Mouse (Mus musculus) C2C12 (cell line): Measurements from ENCODE around the gene Atp1b3. TPM values are rescaled to one million over a fixed set of nuclear protein-coding genes. Genes with fewer than 3 reads are reported as not detected.

Source experiments
- H3K27me3 ChIP-seq: one replicate; pipeline ENCODE4 v1.6.1; 2011; ENCODE audit not compliant: control insufficient read depth, insufficient read depth, insufficient read length
- H3K36me3 ChIP-seq: one replicate; pipeline ENCODE4 v1.6.1; 2011; ENCODE audit not compliant: control insufficient read depth, insufficient read depth
- H3K4me3 ChIP-seq: one replicate; pipeline ENCODE4 v1.5.1; 2011; ENCODE audit warnings: mild to moderate bottlenecking, control low read depth; ENCODE audit not compliant: poor library complexity, insufficient read depth, severe bottlenecking
- H3K79me2 ChIP-seq: one replicate; pipeline ENCODE4 v1.6.1; 2011; ENCODE audit not compliant: control insufficient read depth, insufficient read depth
- H3K79me3 ChIP-seq: one replicate; pipeline ENCODE4 v1.6.1; 2011; ENCODE audit warnings: low read depth, control low read depth
- H3ac ChIP-seq: one replicate; pipeline ENCODE3; 2011; ENCODE audit warnings: low read depth; ENCODE audit not compliant: control insufficient read depth, insufficient read length
- CEBPB ChIP-seq: IDR thresholded peaks from one replicate; pipeline ENCODE4 v1.6.1; 2011; ENCODE audit warnings: low read depth, mild to moderate bottlenecking, control low read depth, moderate library complexity
- CTCF ChIP-seq: IDR thresholded peaks from one replicate; pipeline ENCODE4 v1.5.1; 2011; ENCODE audit not compliant: control insufficient read depth, insufficient read depth, insufficient read length
- FOSL1 ChIP-seq: IDR thresholded peaks from one replicate; pipeline ENCODE4 v1.8.0; 2011; ENCODE audit warnings: mild to moderate bottlenecking, low read length; ENCODE audit not compliant: poor library complexity, insufficient read depth, severe bottlenecking
- MAX ChIP-seq: IDR thresholded peaks from one replicate; pipeline ENCODE4 v1.6.1; 2011; ENCODE audit warnings: mild to moderate bottlenecking, control low read depth
- MYOD1 ChIP-seq: IDR thresholded peaks from one replicate; pipeline ENCODE4 v1.6.1; 2011; ENCODE audit warnings: low read depth; ENCODE audit not compliant: control insufficient read depth, insufficient read length
- MYOG ChIP-seq: IDR thresholded peaks from one replicate; pipeline ENCODE4 v1.6.1; 2011; ENCODE audit not compliant: control insufficient read depth, insufficient read length; ENCODE audit errors: extremely low read depth
- USF1 ChIP-seq: IDR thresholded peaks from one replicate; pipeline ENCODE4 v1.6.1; 2011; ENCODE audit warnings: low read depth, mild to moderate bottlenecking, control low read depth, moderate library complexity
- polyA plus RNA-seq: library from polyadenylated mRNA; unstranded; fragments of >200 nt; fragmentation: generic; extraction: Trizol; gene quantifications from one replicate; pipeline ENCODE4 v1.2.1, GENCODE M21; 2012; ENCODE audit warnings: missing spikeins

The Atp1b3 gene
- polyA plus RNA-seq, 1 experiment, result 102 TPM

DNA sequence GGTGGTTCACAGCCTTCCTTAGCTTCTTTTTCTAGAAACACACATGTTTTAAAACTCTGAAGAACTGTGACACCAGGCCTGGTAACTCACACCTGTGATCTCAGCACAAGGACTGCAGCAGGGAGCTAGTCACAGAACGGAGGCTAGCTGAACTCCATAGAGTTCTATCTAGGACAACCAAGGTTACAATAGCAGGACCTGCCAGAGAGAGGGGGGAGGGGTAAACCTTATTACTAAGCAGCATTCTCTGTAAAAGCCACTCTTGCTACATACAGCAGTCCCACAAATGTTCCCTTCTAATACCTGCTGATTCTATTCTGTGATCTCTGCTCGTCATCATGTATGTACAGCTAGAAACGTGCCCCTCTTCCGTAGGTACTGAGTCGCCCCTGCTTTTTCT, 15.4 kb downstream of the Atp1b3 start:
- Histone ChIP-seq H3K79me3 (peaks cover 57% of the 10 kb centered on the region), H3ac (no peak overlapping the region), H3K36me3 (peaks cover 9% of the 10 kb centered on the region), H3K79me2 (peaks cover 81% of the 10 kb centered on the region), H3K4me3 (no peak overlapping the region), H3K27me3 (no peaks in the 10 kb centered on the region)
- TF ChIP-seq CEBPB (no peak), FOSL1 (no peak)

DNA sequence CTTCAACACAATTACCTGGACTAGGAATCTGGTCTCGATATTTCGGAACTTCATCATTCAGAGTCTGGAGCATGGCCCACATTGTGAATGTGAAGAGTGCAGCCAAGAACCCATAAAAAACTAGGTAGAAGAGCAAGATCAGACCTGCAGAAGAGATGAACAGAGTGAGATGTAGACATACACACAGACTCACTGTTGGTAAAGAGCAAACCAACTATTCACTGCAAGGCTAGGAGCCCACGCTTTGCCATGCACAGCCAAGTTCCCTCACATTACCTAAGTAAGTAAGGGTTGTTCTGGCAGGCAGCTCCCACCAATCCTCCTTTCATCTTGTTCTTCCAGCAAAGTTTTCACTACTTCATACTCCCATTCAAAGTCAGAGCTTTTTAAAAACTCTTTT, 18.5 kb downstream of the Atp1b3 start:
- H3ac ChIP-seq, result no peak overlapping the region
- TF ChIP-seq CEBPB (no peak), MAX (no peak), CTCF (no peak), MYOD1 (no peak), MYOG (no peak), FOSL1 (no peak), USF1 (no peak)
- peaks cover 34% of the 10 kb centered on the region for H3K36me3 ChIP-seq
- H3K79me2 ChIP-seq, result peaks cover 50% of the 10 kb centered on the region
- H3K79me3 ChIP-seq, result peaks cover 33% of the 10 kb centered on the region
- no peak overlapping the region for H3K4me3 ChIP-seq
- no peaks in the 10 kb centered on the region for H3K27me3 ChIP-seq

DNA sequence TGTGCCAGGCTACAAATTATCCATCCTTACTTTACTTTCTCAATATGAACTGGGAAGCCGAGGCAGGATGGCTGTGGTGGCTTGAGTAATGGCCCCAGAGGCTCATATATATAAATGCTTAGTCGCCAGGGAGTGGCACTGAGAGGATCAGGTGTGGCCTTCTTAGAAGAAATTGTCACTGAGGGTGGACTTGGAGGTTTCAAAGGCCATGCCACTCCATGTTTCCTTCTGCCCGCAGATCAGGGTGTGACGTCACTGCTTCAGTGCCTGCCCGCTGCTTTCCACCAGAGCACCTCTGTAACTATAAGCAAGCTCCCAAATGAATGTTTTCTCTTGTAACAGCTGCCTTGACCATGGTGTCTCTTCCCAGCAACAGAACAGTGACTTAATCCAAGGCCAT, 33.1 kb downstream of the Atp1b3 start:
- TF ChIP-seq CTCF (no peak), FOSL1 (no peak), MYOG (no peak), USF1 (no peak), MYOD1 (no peak), MAX (no peak)
- H3K79me3 ChIP-seq, result no peaks in the 10 kb centered on the region
- peaks cover 35% of the 10 kb centered on the region for H3K36me3 ChIP-seq
- H3ac ChIP-seq, result no peak overlapping the region
- no peaks in the 10 kb centered on the region for H3K79me2 ChIP-seq
- H3K4me3 ChIP-seq, result no peak overlapping the region
- H3K27me3 ChIP-seq, result no peaks in the 10 kb centered on the region

DNA sequence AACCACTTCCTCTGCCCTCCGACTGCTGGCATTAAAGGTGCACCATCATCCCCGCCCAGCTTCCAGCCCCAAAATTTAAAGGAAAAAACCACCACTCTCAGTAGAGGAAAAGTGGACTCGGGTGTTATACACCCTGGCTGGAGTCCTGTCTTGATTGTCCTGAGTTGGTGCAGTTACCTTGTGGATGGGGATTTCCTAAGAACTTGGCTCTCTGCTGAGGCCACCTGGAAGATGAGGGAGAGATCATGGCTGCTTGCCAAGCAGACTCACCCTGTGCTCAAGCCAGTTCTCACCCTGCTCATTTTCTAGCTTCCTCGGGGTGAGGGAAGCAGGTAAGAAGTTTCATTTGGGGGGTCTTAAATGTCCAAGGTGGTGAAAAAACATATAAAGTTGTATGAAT, 36.0 kb downstream of the Atp1b3 start:
- no peaks in the 10 kb centered on the region for H3K27me3 ChIP-seq
- no peak for TF ChIP-seq FOSL1
- TF ChIP-seq USF1, result no peak
- TF ChIP-seq MAX, result no peak
- TF ChIP-seq MYOG, result no peak
- TF ChIP-seq CTCF, result no peak
- TF ChIP-seq MYOD1, result no peak
- H3K79me2 ChIP-seq, result no peaks in the 10 kb centered on the region
- H3ac ChIP-seq, result no peak overlapping the region
- H3K4me3 ChIP-seq, result no peak overlapping the region
- H3K79me3 ChIP-seq, result no peaks in the 10 kb centered on the region
- peaks cover 11% of the 10 kb centered on the region for H3K36me3 ChIP-seq

DNA sequence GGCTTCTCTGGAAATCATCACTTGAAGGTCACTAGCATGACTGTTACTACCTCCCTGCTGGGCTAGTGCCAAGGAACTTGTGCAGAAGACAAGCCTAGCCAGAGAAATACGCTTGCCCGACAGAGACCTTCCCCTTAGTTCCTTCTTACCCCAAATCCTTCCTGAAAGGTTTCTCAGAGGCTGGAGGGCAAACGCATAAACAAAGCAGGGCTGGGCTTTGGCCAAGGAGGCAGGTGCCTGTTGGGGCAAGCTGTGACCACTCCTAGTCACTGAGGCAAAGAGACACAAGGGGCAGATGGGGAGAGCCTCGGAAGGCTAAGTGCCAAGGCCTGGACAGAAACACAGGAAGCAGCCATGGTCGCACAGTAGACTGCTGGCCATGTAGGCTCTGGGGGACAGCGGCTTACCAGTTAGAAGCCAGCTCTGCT, 37.7 kb downstream of the Atp1b3 start:
- H3K79me2 ChIP-seq, result no peaks in the 10 kb centered on the region
- no peaks in the 10 kb centered on the region for H3K27me3 ChIP-seq
- no peak for TF ChIP-seq CTCF
- no peak for TF ChIP-seq USF1
- TF ChIP-seq CEBPB, result no peak
- no peak for TF ChIP-seq FOSL1
- no peak for TF ChIP-seq MYOD1
- no peak overlapping the region for H3K4me3 ChIP-seq
- no peak overlapping the region for H3ac ChIP-seq
- H3K79me3 ChIP-seq, result no peaks in the 10 kb centered on the region
- H3K36me3 ChIP-seq, result no peaks in the 10 kb centered on the region

DNA sequence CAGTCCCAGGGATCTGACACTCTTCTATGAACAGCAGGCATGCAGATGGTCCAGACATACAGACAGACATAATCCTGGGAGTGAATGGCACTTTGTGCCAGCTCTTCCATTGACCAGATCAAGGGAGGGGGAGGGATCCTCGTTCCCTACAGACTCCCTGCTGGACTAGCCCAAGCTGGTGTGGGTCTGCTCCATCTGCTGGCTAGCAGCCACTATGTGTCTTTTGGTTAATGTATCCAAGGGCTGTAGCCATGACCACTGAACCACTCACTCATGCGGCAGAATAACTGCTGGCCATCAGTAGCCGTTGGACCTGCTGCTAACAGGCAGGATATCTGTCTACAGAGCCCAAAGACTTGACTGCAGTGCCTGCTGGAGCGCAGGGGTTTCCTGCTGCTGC, 39.7 kb downstream of the Atp1b3 start:
- no peak overlapping the region for H3K4me3 ChIP-seq
- H3K36me3 ChIP-seq, result no peaks in the 10 kb centered on the region
- TF ChIP-seq MYOG, result no peak
- TF ChIP-seq USF1, result no peak
- no peak for TF ChIP-seq CEBPB
- no peak for TF ChIP-seq MYOD1
- H3K79me3 ChIP-seq, result no peaks in the 10 kb centered on the region
- H3K79me2 ChIP-seq, result no peaks in the 10 kb centered on the region
- H3ac ChIP-seq, result no peak overlapping the region
- no peaks in the 10 kb centered on the region for H3K27me3 ChIP-seq
